Mouse (Mus musculus): ENCODE data around the gene Mmp14.
A peak's percentile ranks its signal among the peaks of the same experiment; 100 is the strongest.

The Mmp14 gene

GRCm38 (mm10) chr14:54435194-54435918 lies 3.9 kb downstream of the Mmp14 start:
- no peak for DNase-seq

DNA sequence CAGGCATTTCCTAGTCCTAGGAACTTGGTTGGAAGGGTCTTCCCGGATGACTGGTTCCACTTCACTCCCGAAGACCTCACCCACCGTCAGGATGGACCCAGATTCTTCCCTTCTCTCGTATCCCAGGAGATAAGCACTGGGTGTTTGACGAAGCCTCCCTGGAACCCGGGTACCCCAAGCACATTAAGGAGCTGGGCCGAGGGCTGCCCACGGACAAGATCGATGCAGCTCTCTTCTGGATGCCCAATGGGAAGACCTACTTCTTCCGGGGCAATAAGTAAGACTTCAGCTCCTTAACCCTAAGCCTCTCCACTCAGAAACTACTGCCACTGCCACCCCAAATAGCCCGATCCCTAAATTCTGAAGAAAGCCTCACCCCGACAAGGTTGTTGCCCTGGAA lies 7.7 kb downstream of the Mmp14 start:
- no peak for DNase-seq

DNA sequence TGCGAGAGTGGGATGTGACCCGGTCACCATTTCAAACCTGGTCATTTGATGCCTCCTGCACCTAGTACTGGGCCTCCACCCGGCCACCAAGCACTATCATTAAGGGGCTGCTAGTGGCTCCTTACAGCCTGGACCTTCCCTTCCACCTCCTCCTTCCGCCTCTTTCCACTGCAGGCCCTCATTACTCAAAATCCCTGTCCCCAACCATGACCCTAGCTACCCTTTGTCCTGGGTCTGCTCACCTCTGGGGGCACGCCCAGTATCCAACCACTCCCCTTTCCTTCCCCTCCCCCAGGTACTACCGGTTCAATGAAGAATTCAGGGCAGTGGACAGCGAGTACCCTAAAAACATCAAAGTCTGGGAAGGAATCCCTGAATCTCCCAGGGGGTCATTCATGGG lies 8.2 kb downstream of the Mmp14 start:
- no peak for DNase-seq

DNA sequence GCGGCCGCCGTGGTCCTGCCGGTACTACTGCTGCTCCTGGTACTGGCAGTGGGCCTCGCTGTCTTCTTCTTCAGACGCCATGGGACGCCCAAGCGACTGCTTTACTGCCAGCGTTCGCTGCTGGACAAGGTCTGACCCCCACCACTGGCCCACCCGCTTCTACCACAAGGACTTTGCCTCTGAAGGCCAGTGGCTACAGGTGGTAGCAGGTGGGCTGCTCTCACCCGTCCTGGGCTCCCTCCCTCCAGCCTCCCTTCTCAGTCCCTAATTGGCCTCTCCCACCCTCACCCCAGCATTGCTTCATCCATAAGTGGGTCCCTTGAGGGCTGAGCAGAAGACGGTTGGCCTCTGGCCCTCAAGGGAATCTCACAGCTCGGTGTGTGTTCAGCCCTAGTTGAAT lies 9.1 kb downstream of the Mmp14 start:
- no peak for DNase-seq

DNA sequence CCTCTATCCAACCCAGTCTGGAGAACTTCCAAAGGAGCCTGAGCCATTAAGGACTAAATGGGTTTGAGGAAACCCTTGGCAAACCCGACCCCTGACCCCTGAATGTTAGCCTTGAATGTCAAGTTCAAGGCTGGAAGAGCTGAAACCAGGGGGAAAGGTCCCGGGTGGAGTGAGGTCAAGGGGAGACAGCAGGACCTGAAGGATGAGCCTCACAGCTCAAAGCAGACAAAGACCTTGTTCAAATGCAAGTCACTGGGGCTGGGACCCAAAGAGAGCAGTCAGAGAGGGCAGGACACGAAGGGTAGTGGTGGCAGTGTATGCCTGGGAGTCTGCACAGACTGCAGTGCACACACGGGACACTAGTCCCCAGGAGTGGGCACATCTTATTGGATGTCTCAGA lies 10.0 kb downstream of the Mmp14 start:
- DNase-seq, result no peak

DNA sequence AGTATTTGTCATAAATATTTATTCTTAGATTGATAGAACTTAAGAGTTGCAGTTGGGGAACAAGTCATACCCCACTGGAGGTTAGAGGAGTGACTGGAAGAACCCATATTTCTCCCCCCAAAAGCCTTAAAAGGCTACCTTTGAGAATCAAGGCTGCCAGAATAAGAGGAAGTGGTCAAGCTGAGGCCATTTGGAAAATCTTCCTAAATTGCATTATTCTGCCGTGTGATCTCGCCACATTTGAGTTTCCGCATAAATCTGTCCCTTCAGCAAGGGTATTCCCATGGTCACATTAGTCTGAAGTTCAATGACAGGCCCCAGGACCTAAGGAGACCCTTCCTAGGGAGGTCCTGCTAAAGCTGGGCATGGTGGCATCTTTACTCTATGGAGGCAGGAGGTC lies 11.1 kb downstream of the Mmp14 start:
- DNase-seq, result no peak

GRCm38 (mm10) chr14:54443196-54443595 lies 11.8 kb downstream of the Mmp14 start:
- DNase-seq, result peak; percentile 66 to 79

- DNase-seq, result peak; percentile 33 to 54
Observed at GRCm38 (mm10) chr14:54443712-54444618, 12.6 kb downstream of the Mmp14 start.

DNA sequence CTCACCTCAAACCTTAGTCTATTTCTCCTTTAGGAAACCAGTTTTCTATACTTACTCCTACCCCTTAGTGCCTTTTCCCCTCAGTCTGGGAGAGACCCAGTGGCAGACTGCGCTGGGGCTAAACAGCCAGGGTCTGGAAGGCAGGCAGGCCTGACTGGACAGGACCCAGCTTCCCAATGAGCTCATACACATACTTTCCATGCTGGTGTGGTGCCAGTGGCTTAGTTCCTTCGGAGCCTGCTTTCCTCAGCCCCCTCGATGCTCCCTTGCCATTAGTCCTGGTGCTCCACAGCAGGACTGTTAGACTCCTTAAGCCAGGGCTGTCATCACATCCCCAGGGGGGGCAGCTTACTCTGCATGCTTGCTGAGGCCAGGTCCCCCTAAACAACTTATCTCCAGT lies 14.1 kb downstream of the Mmp14 start:
- DNase-seq, result no peak

GRCm38 (mm10) chr14:54453566-54453965 lies 22.2 kb downstream of the Mmp14 start:
- no peak for DNase-seq

- DNase-seq, result no peak
Observed at GRCm38 (mm10) chr14:54454669-54455528, 23.5 kb downstream of the Mmp14 start.

- no peak for DNase-seq
Observed at GRCm38 (mm10) chr14:54457907-54458569, 26.6 kb downstream of the Mmp14 start.

GRCm38 (mm10) chr14:54462146-54462545 lies 30.7 kb downstream of the Mmp14 start:
- no peak for DNase-seq

DNA sequence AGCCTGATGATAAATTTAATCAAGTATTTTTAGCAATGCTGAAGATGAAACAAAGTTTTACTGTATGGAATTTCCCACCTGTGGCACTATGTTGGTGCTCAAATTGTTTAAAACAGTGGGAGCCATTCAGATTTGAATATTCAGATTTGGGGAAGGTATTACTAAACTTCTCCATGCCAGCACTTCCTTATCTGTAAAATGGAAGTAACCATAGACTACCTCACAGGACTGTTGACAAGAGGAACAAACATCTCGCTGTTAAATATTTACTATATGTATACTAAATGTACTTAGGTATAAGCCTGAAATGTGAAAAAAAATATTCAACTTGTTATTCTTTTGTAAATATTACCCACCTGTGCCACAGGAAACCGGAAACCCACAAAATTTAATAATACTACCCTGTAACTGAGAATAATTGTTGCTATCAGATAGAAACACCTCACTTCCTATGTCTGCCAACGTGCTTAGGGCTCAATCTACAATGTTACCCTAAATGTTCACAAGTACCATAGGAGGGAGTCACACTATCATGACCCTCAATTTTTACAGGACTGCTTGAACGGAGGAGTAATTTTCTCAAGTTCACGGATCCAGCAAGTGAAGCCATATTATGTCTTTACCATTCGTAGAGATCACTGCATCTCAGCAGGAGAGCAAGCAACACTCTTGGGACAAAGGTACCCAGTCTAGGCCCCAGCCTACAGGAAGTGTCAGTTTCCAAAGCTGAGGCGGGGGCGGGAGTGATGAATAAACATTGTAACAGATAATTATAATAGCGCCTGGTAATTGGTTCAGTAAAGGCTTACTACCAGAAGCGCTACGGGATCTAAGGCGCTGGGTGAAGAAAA lies 31.9 kb downstream of the Mmp14 start:
- DNase-seq, result no peak

DNA sequence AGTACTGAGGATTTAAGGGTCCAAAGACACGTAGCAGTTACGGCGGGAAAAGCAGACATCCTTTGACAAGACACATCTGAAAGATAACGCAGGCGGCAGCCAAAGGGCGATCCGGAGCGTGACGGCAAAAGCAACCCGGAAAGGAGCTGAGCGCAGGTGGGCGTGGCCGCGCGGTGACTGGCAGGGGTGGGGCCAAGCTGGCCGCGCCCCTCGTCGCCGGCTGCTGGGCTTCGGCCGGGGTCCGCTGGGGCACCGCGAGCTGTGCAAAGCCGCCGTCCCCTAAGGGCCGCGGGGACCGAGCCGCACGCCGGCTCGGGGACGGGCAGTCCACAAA lies 32.5 kb downstream of the Mmp14 start, which contains the start of gene Lrp10:
Gene Lrp10, plus strand, starts transcription at position 179 of the 334 bp plus-strand sequence.
- peak; percentile 94 to 95 for DNase-seq

GRCm38 (mm10) chr14:54464293-54465005 lies 33.0 kb downstream of the Mmp14 start:
- DNase-seq, result peak; percentile 77 to 87

GRCm38 (mm10) chr14:54471467-54471866 lies 40.1 kb downstream of the Mmp14 start:
- DNase-seq, result no peak

DNA sequence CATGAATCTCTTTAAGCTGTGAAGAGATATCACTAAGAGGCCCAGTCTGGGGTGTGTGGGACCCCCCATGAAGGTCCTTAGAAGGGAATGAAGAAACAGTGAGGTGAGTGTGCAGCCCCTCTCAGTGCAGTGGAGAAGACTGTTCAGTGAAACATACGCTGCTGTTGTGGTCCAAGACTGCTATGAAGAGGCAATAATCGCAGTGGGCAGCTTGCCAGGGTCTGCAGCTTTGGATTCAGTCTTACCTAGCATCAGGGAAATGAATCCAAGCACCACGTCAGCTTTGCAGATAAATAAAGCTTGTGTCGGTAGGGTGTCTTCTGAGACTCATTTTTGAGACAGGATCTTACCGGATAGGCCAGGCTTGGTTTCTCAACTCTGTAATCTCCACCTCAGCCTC lies 41.3 kb downstream of the Mmp14 start:
- DNase-seq, result no peak

- DNase-seq, result no peak
Observed at GRCm38 (mm10) chr14:54474744-54475143, 43.3 kb downstream of the Mmp14 start.

DNA sequence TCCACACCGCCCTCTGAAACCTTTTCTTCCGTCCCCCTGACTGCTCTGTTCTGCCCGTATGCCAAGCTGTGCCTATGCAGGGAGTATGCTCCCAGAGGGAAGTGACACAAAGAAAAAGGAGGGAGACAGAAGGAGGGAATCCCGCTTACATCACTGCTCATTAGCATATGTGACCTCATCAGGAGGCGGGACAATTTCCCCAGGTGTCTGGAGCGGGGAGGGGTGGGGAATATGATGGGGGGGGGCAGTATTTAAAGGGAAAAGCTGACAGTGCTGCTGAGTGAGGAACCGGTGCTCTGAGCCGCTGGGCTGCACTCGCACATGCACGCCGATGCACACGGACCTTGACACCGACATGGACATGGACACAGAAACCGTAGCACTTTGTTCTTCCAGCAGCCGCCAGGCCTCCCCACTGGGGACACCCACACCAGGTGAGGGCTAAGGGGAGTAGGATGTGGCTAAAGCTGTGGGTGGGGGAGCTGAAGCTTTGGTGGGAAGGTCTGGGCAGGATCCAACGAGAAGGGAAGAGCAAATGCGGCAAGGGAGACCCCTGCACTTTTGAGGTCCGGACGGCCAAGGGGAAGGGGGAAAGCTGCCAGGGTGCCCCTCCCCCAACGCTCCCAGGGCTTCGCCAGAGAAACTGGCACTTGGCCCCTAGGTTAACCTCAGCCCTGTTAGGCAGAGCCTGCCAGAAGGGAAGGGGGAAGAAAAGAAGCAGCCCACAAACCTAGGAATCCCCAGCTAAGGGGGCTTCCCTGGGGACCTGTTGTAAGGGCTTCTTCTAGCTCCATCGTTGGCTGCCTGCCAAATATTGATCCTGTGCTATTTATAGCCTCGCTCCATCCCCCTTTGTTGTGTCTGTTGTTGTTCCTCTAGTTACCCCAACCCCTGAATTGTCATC lies 44.8 kb downstream of the Mmp14 start, which contains the start of gene Rem2:
Gene Rem2, plus strand, starts transcription at position 160 of the 904 bp plus-strand sequence.
- peak; percentile 69 to 70 for DNase-seq
